Mouse (Mus musculus): ENCODE results near the gene Plek2. TPM values are rescaled to one million over a fixed set of nuclear protein-coding genes. Genes with fewer than 3 reads are reported as not detected.

Plek2 gene
- not detected in 2 replicates for total RNA-seq (2014; fragmentation: Nextera tagmentation)
- not detected in 2 replicates for total RNA-seq (2017)
- polyA plus RNA-seq (2012): not detected in 2 replicates

DNA sequence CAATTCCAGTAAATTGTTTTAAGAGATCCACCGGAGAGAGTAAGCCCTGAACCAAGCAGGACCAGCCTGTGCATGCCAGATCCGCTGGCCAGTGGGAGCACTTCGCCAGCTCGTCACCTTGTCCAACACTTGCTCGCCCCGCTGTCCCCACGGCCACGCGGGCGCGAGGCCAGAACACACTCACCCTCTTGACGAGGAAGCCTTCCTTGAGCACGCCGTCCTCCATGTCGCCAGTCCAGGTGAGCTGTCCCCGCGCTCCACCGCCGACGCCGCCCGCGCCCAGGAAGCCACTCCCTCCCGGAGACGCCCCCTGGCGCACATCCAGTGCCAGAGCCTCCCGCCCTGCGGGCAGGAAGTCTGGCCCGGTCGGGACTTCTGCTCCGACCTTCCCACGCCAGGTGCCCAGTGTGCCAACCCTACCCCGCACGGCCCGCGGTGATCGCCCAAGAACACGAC, at the start of gene Plek2:
Plek2 (minus strand) TSS at position 258 of the 456 bp plus-strand sequence.
- TF ChIP-seq CTCF (IDR thresholded peaks at IDR 0.05; ENCODE audit: low read depth, low read length): no peak
- TF ChIP-seq GATA2 (IDR thresholded peaks at IDR 0.05; ENCODE audit: borderline replicate concordance, low read depth, low read length): no peak
- TF ChIP-seq TAL1 (conservative IDR thresholded peaks at IDR 0.05; ENCODE audit: low read depth, low read length): no peak
- no peak for TF ChIP-seq GATA1 (IDR thresholded peaks at IDR 0.05; ENCODE audit: borderline replicate concordance, low read length)
- no peak for TF ChIP-seq POLR2AphosphoS5 (IDR thresholded peaks at IDR 0.05; ENCODE audit: insufficient replicate concordance, low read depth, low read length)
- H3K36me3 ChIP-seq (replicated peaks): no peaks in the 10 kb centered on the region
- DNase-seq (ENCODE audit: low spot score): no peak
- H3K9me3 ChIP-seq (replicated peaks): peaks cover 26% of the 10 kb centered on the region
- H3K4me3 ChIP-seq (ENCODE audit: low read depth, low read length): peak within 1 kb of the TSS; percentile 31; the same call in 1 of the 2 replicates
- H3K27me3 ChIP-seq (ENCODE audit: insufficient read depth, low read length): peaks cover 10% of the 10 kb centered on the region
- peaks cover 35% of the 10 kb centered on the region for H3K4me1 ChIP-seq (ENCODE audit: insufficient read depth, low read depth, low read length)
- ATAC-seq (ENCODE audit: extremely low read depth, insufficient number of reproducible peaks, low FRiP score, poor library complexity, severe bottlenecking): no peak

DNA sequence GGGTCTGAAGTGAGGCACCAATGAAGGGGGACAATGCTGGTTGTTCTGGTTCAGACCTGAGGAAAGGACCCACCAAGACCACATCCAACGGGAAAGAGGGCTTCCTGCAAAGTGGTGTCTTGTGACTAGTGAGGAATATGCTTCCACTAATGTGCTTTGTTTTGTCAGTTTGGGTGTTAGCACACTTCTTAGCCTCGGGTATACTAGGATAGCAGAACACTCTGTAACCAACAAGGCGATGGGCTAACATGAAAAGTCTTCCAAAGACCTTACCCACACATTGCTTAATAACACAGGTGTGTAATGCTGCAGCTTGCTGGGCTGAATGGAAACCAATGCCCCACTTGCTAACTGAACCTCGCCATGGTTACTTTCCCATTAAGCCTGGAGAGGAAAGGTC, 49.6 kb upstream of the Plek2 start:
- DNase-seq (ENCODE audit: low spot score) (no peak), ATAC-seq (ENCODE audit: extremely low read depth, insufficient number of reproducible peaks, low FRiP score, poor library complexity, severe bottlenecking) (no peak)
- Histone ChIP-seq H3K9me3 (replicated peaks) (no peaks in the 10 kb centered on the region), H3K36me3 (replicated peaks) (peaks cover 1% of the 10 kb centered on the region), H3K4me1 (ENCODE audit: insufficient read depth, low read depth, low read length) (no peaks in the 10 kb centered on the region), H3K4me3 (ENCODE audit: low read depth, low read length) (no peak overlapping the region), H3K27me3 (ENCODE audit: insufficient read depth, low read length) (peaks cover 38% of the 10 kb centered on the region)
- TF ChIP-seq POLR2AphosphoS5 (IDR thresholded peaks at IDR 0.05; ENCODE audit: insufficient replicate concordance, low read depth, low read length) (no peak), GATA1 (IDR thresholded peaks at IDR 0.05; ENCODE audit: borderline replicate concordance, low read length) (no peak), TAL1 (conservative IDR thresholded peaks at IDR 0.05; ENCODE audit: low read depth, low read length) (no peak), GATA2 (IDR thresholded peaks at IDR 0.05; ENCODE audit: borderline replicate concordance, low read depth, low read length) (no peak)

DNA sequence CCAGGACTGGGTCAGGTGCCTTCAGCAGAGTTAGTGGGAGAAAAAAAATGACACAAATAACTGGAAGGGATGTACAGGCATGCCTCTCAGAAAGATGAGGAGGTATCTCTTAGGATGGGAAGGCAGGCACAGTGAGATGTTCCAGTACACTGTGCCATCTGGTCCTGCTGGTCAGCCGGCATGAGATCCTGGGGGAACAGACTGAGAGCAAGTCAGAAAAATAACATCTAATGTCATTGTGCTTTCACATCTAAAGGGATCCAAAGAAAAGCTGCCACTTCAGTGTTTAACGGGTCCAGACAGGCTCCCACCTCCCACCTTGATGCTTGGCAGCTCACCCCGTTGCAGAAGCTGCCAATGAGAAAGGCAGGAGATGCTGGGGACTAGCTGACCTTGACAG, 45.7 kb upstream of the Plek2 start:
- Histone ChIP-seq H3K9me3 (replicated peaks) (no peaks in the 10 kb centered on the region), H3K4me1 (ENCODE audit: insufficient read depth, low read depth, low read length) (no peaks in the 10 kb centered on the region), H3K4me3 (ENCODE audit: low read depth, low read length) (no peak overlapping the region), H3K27me3 (ENCODE audit: insufficient read depth, low read length) (peaks cover 35% of the 10 kb centered on the region), H3K36me3 (replicated peaks) (no peaks in the 10 kb centered on the region)
- DNase-seq (ENCODE audit: low spot score) (no peak), ATAC-seq (ENCODE audit: extremely low read depth, insufficient number of reproducible peaks, low FRiP score, poor library complexity, severe bottlenecking) (no peak)
- TF ChIP-seq GATA1 (IDR thresholded peaks at IDR 0.05; ENCODE audit: borderline replicate concordance, low read length): no peak

DNA sequence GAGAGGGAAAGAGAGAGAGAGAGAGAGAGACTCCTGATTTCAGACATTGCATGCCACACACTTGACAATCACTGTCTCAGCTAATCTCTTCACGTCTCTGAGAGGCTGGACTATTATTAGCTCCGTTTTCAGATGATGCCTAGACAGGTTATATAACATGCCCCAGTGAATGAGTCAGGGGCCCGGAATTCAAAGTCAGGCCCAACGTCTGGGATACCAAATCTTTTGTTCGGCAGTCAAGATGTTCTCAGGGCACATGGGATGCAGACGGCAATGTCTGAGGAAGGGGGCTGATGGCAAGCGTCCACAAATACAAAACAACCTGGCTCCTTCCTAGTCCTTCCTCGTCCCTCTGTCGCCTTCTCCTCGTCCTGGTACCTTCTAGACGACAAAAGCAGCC, 45.3 kb upstream of the Plek2 start:
- no peaks in the 10 kb centered on the region for H3K36me3 ChIP-seq (replicated peaks)
- ATAC-seq (ENCODE audit: extremely low read depth, insufficient number of reproducible peaks, low FRiP score, poor library complexity, severe bottlenecking) (no peak), DNase-seq (ENCODE audit: low spot score) (no peak)
- no peaks in the 10 kb centered on the region for H3K4me1 ChIP-seq (ENCODE audit: insufficient read depth, low read depth, low read length)
- H3K9me3 ChIP-seq (replicated peaks): no peaks in the 10 kb centered on the region
- no peak for TF ChIP-seq CTCF (IDR thresholded peaks at IDR 0.05; ENCODE audit: low read depth, low read length)
- TF ChIP-seq TAL1 (conservative IDR thresholded peaks at IDR 0.05; ENCODE audit: low read depth, low read length): no peak
- TF ChIP-seq GATA2 (IDR thresholded peaks at IDR 0.05; ENCODE audit: borderline replicate concordance, low read depth, low read length): no peak
- H3K27me3 ChIP-seq (ENCODE audit: insufficient read depth, low read length): peaks cover 36% of the 10 kb centered on the region
- H3K4me3 ChIP-seq (ENCODE audit: low read depth, low read length): no peak overlapping the region

GRCm38 (mm10) chr12:78947661-78948060, 40.9 kb upstream of the Plek2 start:
- no peak for DNase-seq (ENCODE audit: low spot score)
- Histone ChIP-seq H3K4me1 (ENCODE audit: insufficient read depth, low read depth, low read length) (no peaks in the 10 kb centered on the region), H3K36me3 (replicated peaks) (no peaks in the 10 kb centered on the region), H3K27me3 (ENCODE audit: insufficient read depth, low read length) (peaks cover 35% of the 10 kb centered on the region), H3K9me3 (replicated peaks) (no peaks in the 10 kb centered on the region), H3K4me3 (ENCODE audit: low read depth, low read length) (no peak overlapping the region)
- TF ChIP-seq CTCF (IDR thresholded peaks at IDR 0.05; ENCODE audit: low read depth, low read length) (no peak), POLR2AphosphoS5 (IDR thresholded peaks at IDR 0.05; ENCODE audit: insufficient replicate concordance, low read depth, low read length) (no peak), GATA1 (IDR thresholded peaks at IDR 0.05; ENCODE audit: borderline replicate concordance, low read length) (no peak), TAL1 (conservative IDR thresholded peaks at IDR 0.05; ENCODE audit: low read depth, low read length) (no peak), GATA2 (IDR thresholded peaks at IDR 0.05; ENCODE audit: borderline replicate concordance, low read depth, low read length) (no peak)
- ATAC-seq (ENCODE audit: extremely low read depth, insufficient number of reproducible peaks, low FRiP score, poor library complexity, severe bottlenecking): no peak

DNA sequence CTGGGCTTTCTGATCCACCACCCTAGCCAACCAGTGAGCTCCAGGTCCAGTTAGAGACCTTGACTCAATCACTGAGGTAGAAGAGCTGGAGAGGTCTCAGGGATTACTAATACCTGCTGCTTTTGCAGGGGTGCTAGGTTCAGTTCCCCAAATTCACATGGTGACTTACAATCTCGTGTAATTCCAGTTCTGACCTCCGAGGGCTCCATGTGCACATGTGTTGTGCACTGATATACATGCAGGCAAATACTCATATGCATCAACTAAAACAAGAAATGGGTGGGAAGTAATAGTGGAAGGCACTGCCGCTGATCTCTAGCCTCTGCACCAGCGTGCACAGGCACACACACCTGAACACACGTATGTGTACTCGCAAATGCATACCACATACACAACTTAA, 40.4 kb upstream of the Plek2 start:
- no peaks in the 10 kb centered on the region for H3K9me3 ChIP-seq (replicated peaks)
- DNase-seq (ENCODE audit: low spot score) (no peak), ATAC-seq (ENCODE audit: extremely low read depth, insufficient number of reproducible peaks, low FRiP score, poor library complexity, severe bottlenecking) (no peak)
- H3K4me3 ChIP-seq (ENCODE audit: low read depth, low read length): no peak overlapping the region
- H3K27me3 ChIP-seq (ENCODE audit: insufficient read depth, low read length): peaks cover 32% of the 10 kb centered on the region
- H3K36me3 ChIP-seq (replicated peaks): no peaks in the 10 kb centered on the region
- H3K4me1 ChIP-seq (ENCODE audit: insufficient read depth, low read depth, low read length): no peaks in the 10 kb centered on the region
- TF ChIP-seq GATA1 (IDR thresholded peaks at IDR 0.05; ENCODE audit: borderline replicate concordance, low read length) (no peak), TAL1 (conservative IDR thresholded peaks at IDR 0.05; ENCODE audit: low read depth, low read length) (no peak), GATA2 (IDR thresholded peaks at IDR 0.05; ENCODE audit: borderline replicate concordance, low read depth, low read length) (no peak), POLR2AphosphoS5 (IDR thresholded peaks at IDR 0.05; ENCODE audit: insufficient replicate concordance, low read depth, low read length) (no peak), CTCF (IDR thresholded peaks at IDR 0.05; ENCODE audit: low read depth, low read length) (no peak)

DNA sequence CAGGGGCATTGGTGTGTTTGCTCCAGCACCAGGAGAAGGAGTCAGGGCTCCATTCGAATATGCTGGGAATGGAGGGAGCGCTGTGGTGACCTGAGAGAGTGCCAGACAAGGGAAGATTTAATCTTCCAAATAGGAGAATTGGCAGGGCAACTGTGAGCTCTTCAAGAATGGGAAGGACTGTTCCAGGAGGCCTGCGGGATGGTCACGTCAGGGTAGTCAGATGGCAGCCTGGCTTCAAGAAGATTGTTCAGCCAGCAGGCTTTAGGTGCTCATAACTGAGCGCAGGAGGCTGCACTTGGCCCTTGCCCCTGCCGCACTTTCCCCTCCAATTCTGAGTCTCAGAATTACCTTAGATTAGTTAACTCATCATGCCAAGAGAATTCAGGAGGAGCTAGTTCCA, 36.2 kb upstream of the Plek2 start:
- no peak for TF ChIP-seq GATA1 (IDR thresholded peaks at IDR 0.05; ENCODE audit: borderline replicate concordance, low read length)
- no peak for TF ChIP-seq GATA2 (IDR thresholded peaks at IDR 0.05; ENCODE audit: borderline replicate concordance, low read depth, low read length)
- no peak for TF ChIP-seq POLR2AphosphoS5 (IDR thresholded peaks at IDR 0.05; ENCODE audit: insufficient replicate concordance, low read depth, low read length)
- no peak for TF ChIP-seq CTCF (IDR thresholded peaks at IDR 0.05; ENCODE audit: low read depth, low read length)
- TF ChIP-seq TAL1 (conservative IDR thresholded peaks at IDR 0.05; ENCODE audit: low read depth, low read length): no peak
- Histone ChIP-seq H3K4me1 (ENCODE audit: insufficient read depth, low read depth, low read length) (no peaks in the 10 kb centered on the region), H3K9me3 (replicated peaks) (no peaks in the 10 kb centered on the region), H3K27me3 (ENCODE audit: insufficient read depth, low read length) (peaks cover 38% of the 10 kb centered on the region), H3K4me3 (ENCODE audit: low read depth, low read length) (no peak overlapping the region), H3K36me3 (replicated peaks) (no peaks in the 10 kb centered on the region)
- ATAC-seq (ENCODE audit: extremely low read depth, insufficient number of reproducible peaks, low FRiP score, poor library complexity, severe bottlenecking): no peak
- DNase-seq (ENCODE audit: low spot score): no peak
